Mouse (Mus musculus) left cerebral cortex, adult 2 months (tissue): ENCODE data around the gene Gm28047. TPM values are rescaled to one million over a fixed set of nuclear protein-coding genes. Genes with fewer than 3 reads are reported as not detected.

Experiments used
- DNase-seq, 2 experiments: peaks; one replicate each; pipeline ENCODE4 v3.0.0; 2021 to 2022; ENCODE audit warnings: low spot score in 2 of 2, mixed read lengths in 1 of 2; ENCODE audit errors: extremely low spot score in 1 of 2
- H3K27ac ChIP-seq: fragments of 200-600 bp; 2 replicates; pipeline ENCODE4 v1.8.1; 2022
- H3K4me3 ChIP-seq: fragments of 200-600 bp; 2 replicates; pipeline ENCODE4 v1.8.1; 2022
- CTCF ChIP-seq: fragments of 200-600 bp; IDR thresholded peaks from 2 replicates; pipeline ENCODE4 v1.8.1; 2022; ENCODE audit warnings: antibody characterized with exemption, mild to moderate bottlenecking, moderate library complexity
- intact Hi-C: fragments of 180-260 bp; cut with DNase I; formaldehyde crosslinking; loops from one replicate; pipeline ENCODE4 v1.15.1; 2025
- total RNA-seq, 2 experiments: library from RNA; stranded (reverse); gene quantifications; 2 replicates each; pipeline ENCODE4 v1.2.3; 2021

Gene Gm28047
- total RNA-seq, 2 experiments from 2014 or later: 2.1 TPM; not detected in 1

GRCm38 (mm10) chr15:102572081-102572480 is 52.8 kb downstream of the Gm28047 start:
- TF ChIP-seq CTCF: no peak

DNA sequence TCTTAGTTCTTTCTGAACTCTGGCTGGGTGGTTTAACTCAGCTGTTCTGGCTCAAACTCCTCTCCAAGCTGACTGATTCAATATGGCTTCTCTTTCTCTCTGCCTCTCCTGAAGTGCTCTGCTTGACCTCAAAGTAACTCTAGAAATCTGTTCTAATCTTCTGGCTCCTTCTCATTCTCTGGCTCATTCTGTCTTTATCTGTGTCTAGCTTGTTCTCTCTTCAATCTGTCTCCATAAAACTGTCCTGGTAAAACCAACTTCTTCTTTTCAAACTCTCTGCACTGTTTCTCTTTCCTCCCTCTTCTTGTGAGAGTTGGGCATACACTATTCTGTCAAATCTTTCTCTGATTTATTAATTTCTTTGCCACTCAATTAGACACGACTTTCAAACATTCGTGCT is 57.0 kb downstream of the Gm28047 start:
- no peak for TF ChIP-seq CTCF
- intact Hi-C loops: no loop called here
- no peak overlapping the region for H3K4me3 ChIP-seq
- no peak overlapping the region for H3K27ac ChIP-seq
- no peak for DNase-seq

More at GRCm38 (mm10) chr15:102572081-102572480, 52.8 kb downstream of the Gm28047 start:
- intact Hi-C loops: no loop called here
- H3K27ac ChIP-seq: peak overlapping the region; percentile 4; the same call in 1 of the 2 replicates
- no peak overlapping the region for H3K4me3 ChIP-seq
- DNase-seq: no peak

GRCm38 (mm10) chr15:102563681-102564080 is 61.2 kb downstream of the Gm28047 start:
- TF ChIP-seq CTCF: no peak
- Histone ChIP-seq H3K27ac (no peak overlapping the region), H3K4me3 (no peak overlapping the region)
- intact Hi-C loops: no loop called here
- DNase-seq: no peak

DNA sequence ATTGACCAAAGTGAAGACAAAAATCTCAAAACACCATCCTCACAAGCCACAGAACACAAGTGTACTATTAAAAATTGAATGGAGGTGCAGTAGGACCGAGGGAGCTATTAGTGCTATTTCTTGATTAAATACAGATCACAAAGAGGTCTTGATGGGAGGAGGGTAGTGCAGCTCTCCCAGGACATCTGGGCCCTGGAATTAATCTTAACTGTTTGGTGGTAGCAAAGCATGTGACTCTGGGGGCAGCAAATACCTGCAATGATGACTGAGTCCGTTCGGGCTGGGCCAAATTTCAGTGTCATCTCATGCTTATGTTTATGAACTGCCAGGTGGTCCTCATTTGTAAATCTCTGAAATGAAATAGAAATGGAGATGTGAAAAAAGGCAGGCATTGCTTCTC is 61.8 kb downstream of the Gm28047 start:
- DNase-seq: no peak
- Histone ChIP-seq H3K27ac (no peak overlapping the region), H3K4me3 (no peak overlapping the region)
- intact Hi-C loops: no loop called here
- no peak for TF ChIP-seq CTCF

DNA sequence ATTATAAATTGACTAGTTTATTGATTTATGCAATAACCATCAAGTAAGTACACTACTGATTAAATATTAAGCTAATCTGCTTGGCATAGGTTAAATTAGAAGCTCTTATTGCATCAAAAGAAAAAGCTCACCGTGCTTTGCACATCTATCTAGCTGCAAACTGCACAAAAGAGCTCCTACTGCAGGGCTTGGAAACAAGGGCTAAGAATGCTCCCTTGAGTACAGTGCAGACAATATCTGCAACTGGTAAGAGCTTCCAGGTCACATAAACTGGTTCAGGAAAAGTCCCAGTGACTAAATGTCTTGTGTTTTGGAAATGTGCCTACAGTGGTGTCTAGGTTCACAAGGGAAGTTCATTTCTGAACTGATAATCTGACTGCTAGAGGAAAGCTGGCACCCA is 62.4 kb downstream of the Gm28047 start:
- DNase-seq: no peak
- H3K27ac ChIP-seq: no peak overlapping the region
- intact Hi-C loops: no loop called here
- no peak for TF ChIP-seq CTCF
- H3K4me3 ChIP-seq: no peak overlapping the region

GRCm38 (mm10) chr15:102557580-102557979 is 67.3 kb downstream of the Gm28047 start:
- Histone ChIP-seq H3K4me3 (no peak overlapping the region), H3K27ac (no peak overlapping the region)
- intact Hi-C loops: no loop called here
- DNase-seq: no peak
- TF ChIP-seq CTCF: peak; percentile 51

DNA sequence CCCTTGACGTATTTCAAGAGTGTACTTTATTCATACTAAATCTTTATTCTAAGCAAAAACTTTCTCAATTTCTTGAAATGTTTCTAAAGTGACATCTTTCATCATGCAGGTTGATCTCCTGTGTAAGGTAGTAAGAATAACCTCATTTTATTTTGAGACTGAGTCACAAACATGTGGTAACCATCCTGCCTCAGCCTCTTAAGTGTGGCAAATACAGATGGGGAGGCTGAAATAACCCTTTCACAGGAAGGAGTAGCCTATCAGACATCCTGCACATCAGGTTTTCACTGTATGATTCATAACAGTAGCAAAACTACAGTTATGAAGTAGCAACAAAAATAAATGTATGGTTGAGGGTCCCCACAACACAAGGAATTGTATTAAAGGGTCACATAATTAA is 69.3 kb downstream of the Gm28047 start:
- TF ChIP-seq CTCF: no peak
- intact Hi-C loops: no loop called here
- no peak for DNase-seq
- H3K4me3 ChIP-seq: no peak overlapping the region
- H3K27ac ChIP-seq: no peak overlapping the region

GRCm38 (mm10) chr15:102552599-102552998 is 72.3 kb downstream of the Gm28047 start:
- Histone ChIP-seq H3K27ac (no peak overlapping the region), H3K4me3 (no peak overlapping the region)
- intact Hi-C loops: no loop called here
- DNase-seq: no peak
- no peak; the same call in 1 of the 2 replicates for TF ChIP-seq CTCF

DNA sequence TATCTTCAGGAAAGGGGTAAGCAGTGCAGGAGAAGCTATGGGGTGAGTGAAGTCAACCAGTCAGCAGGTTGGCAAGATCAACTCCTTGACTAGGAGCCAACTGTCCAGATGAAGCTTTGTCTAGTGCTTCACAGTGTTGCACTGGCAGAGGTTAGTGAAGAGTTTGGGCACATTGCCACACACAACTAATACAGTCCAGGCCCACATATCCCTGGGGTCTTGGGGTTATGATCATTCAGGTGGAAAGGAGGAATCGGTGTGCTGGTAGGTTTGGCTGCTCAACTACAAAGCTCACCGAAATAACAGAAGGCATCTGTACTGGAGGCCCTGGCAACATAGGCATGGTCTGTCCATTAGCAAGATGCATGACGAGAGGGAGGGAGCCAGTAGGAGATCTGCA is 77.4 kb downstream of the Gm28047 start:
- TF ChIP-seq CTCF: no peak
- intact Hi-C loops: loop anchor here (2.0 kb wide), 1 partner anchor 123 kb away; no protein-coding TSS in a partner anchor
- no peak for DNase-seq
- no peak overlapping the region for H3K4me3 ChIP-seq
- H3K27ac ChIP-seq: peak overlapping the region; percentile 88

DNA sequence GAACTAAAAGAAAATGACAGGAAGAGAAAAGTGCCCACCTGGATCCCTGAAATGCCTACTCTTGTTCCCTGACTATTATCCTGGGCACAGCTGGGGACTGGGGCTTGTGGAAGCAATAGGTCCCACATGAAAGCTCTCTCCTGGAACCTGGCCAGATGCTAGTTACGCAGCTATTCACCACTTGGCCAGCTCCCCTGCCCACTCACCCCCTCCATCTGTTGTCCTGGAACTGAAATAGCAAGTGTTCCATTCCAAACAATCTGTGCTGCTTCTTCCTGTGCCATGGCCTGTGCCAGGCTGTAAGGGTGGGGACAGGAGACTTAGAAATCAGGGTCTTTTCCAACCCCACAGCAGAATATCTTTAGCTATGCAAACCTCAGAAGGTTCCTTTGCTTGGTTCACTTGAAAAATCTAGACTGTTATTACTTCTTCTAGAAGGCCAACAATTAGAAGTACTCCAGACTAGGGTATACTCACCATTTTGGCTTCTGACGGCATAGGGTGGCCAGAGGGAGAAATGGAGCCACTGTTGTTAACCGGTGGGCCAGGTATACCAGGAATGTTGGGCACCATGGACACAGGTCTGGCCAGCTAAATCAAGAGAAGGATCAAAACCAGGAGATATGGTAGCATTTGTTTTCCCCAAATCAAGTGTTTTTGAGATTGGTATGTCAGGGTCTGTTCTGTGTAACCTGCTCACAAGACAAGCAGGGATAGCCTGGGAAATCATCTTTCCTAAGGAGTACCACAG is 78.0 kb downstream of the Gm28047 start:
- H3K4me3 ChIP-seq: no peak overlapping the region
- intact Hi-C loops: loop anchor here (1.0 to 2.0 kb wide), 2 partner anchors 29 to 124 kb away; partner anchors contain the start of gene Tarbp2
- peak overlapping the region; percentile 88 for H3K27ac ChIP-seq
- DNase-seq: peak; percentile 73 to 83
- no peak for TF ChIP-seq CTCF

GRCm38 (mm10) chr15:102546246-102546645 is 78.6 kb downstream of the Gm28047 start:
- peak overlapping the region; percentile 88; the same call in 1 of the 2 replicates for H3K27ac ChIP-seq

GRCm38 (mm10) chr15:102544801-102545200 is 80.1 kb downstream of the Gm28047 start:
- H3K27ac ChIP-seq: no peak overlapping the region
- TF ChIP-seq CTCF: no peak
- H3K4me3 ChIP-seq: no peak overlapping the region
- no peak for DNase-seq
- intact Hi-C loops: no loop called here

More at GRCm38 (mm10) chr15:102546246-102546645, 78.6 kb downstream of the Gm28047 start:
- no peak overlapping the region for H3K4me3 ChIP-seq
- intact Hi-C loops: loop anchor here (1.0 to 2.0 kb wide), 2 partner anchors 28 to 125 kb away; partner anchors contain the start of gene Tarbp2
- no peak for TF ChIP-seq CTCF
- no peak for DNase-seq

GRCm38 (mm10) chr15:102533926-102534325 is 90.9 kb downstream of the Gm28047 start:
- no peak for DNase-seq
- intact Hi-C loops: no loop called here
- H3K27ac ChIP-seq: no peak overlapping the region
- no peak overlapping the region for H3K4me3 ChIP-seq
- no peak for TF ChIP-seq CTCF
